Mouse (Mus musculus): ENCODE measurements around the gene Llcfc1. TPM values are rescaled to one million over a fixed set of nuclear protein-coding genes. Genes with fewer than 3 reads are reported as not detected.

Llcfc1 gene
- polyA plus RNA-seq, 1 experiment from 2014 or later = 1.6 TPM

DNA sequence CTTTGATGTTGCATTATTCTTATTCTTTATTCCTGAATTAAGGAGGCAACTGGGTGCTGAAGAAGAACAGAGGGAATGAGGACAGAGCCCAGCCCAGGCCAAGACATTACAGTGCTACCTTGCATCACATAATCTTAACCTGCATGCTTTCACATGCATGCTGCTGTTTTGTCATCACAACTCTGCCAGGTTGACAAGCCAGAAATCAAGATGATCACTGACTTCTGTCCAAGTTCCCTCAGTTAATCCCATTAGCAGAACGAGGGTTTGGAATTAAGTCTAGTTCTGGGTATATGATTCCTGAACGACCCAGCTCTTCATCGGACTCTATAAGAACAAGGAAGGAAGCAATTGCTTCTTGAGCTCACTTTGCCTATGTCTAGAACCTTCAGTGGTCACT, 38.0 kb upstream of the Llcfc1 start:
- H3K9ac ChIP-seq (ENCODE audit: low read depth, low read length) = no peak overlapping the region
- no peak overlapping the region for H3K4me2 ChIP-seq (ENCODE audit: low read depth, low read length)
- H3K4me1 ChIP-seq (ENCODE audit: control insufficient read depth, insufficient read depth, low read length) = no peaks in the 10 kb centered on the region
- H3K36me3 ChIP-seq (ENCODE audit: control insufficient read depth, insufficient read depth, low read length) = no peaks in the 10 kb centered on the region
- WGBS = 90% methylated on average over 3 of the region's 3 CpGs
- H3K27me3 ChIP-seq (replicated peaks; ENCODE audit: control insufficient read depth, insufficient read depth, low read length) = no peaks in the 10 kb centered on the region
- no peak overlapping the region for H3K4me3 ChIP-seq (ENCODE audit: low read length)
- no peaks in the 10 kb centered on the region for H3K9me3 ChIP-seq (ENCODE audit: control insufficient read depth, low read length)
- no peak overlapping the region for H3K27ac ChIP-seq (ENCODE audit: low read length)
- no peak for ATAC-seq

GRCm38 (mm10) chr6:41646672-41647071, 37.6 kb upstream of the Llcfc1 start:
- Histone ChIP-seq H3K4me1 (ENCODE audit: control insufficient read depth, insufficient read depth, low read length) (no peaks in the 10 kb centered on the region), H3K4me3 (ENCODE audit: low read length) (no peak overlapping the region), H3K4me2 (ENCODE audit: low read depth, low read length) (no peak overlapping the region), H3K36me3 (ENCODE audit: control insufficient read depth, insufficient read depth, low read length) (no peaks in the 10 kb centered on the region), H3K27me3 (replicated peaks; ENCODE audit: control insufficient read depth, insufficient read depth, low read length) (no peaks in the 10 kb centered on the region), H3K9me3 (ENCODE audit: control insufficient read depth, low read length) (no peaks in the 10 kb centered on the region), H3K27ac (ENCODE audit: low read length) (no peak overlapping the region), H3K9ac (ENCODE audit: low read depth, low read length) (no peak overlapping the region)
- no peak for ATAC-seq

DNA sequence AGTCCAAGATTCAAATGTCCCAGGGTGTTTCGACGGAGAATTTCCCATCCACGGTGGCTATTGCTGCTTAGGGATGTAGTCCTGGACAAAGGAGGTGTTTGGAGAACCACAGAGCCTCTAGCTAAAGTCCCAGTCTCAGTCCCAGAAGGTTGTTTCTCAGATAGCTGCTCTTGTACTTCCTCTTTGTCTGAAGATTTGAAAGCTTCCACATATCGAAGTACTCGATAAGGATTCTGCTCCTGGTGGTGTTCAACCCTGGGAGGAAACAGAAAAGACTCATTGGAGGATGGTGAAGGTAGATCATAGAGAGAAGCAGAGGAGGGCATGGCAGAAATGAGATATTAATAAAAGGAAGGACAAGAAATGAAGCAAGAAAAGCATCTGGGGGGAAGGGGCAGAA, 31.1 kb upstream of the Llcfc1 start:
- Histone ChIP-seq H3K27me3 (replicated peaks; ENCODE audit: control insufficient read depth, insufficient read depth, low read length) (no peaks in the 10 kb centered on the region), H3K36me3 (ENCODE audit: control insufficient read depth, insufficient read depth, low read length) (no peaks in the 10 kb centered on the region), H3K9me3 (ENCODE audit: control insufficient read depth, low read length) (no peaks in the 10 kb centered on the region), H3K9ac (ENCODE audit: low read depth, low read length) (no peak overlapping the region), H3K4me1 (ENCODE audit: control insufficient read depth, insufficient read depth, low read length) (no peaks in the 10 kb centered on the region), H3K4me3 (ENCODE audit: low read length) (no peak overlapping the region), H3K4me2 (ENCODE audit: low read depth, low read length) (no peak overlapping the region), H3K27ac (ENCODE audit: low read length) (no peak overlapping the region)
- WGBS = 91% methylated on average over 5 of the region's 5 CpGs
- no peak for ATAC-seq

DNA sequence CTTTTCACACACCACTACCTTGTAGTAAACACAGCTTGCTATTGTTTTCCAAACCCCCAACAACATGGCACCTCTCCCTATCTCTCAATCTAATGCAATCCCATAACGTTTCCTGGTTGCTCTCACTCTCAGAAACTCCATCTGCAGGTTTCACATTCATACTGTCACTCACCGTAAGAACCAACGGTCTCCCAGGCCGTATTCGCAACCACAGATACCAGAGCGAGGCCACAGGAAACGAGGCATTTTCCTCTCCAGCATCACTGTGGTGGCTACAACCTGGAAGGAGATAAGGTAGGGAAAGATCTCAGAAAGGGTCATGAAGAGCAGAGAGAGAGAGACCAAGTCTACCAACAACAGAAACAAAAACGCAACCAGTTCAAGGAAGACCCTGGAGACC, 29.6 kb upstream of the Llcfc1 start:
- Histone ChIP-seq H3K4me3 (ENCODE audit: low read length) (no peak overlapping the region), H3K27me3 (replicated peaks; ENCODE audit: control insufficient read depth, insufficient read depth, low read length) (no peaks in the 10 kb centered on the region), H3K9me3 (ENCODE audit: control insufficient read depth, low read length) (no peaks in the 10 kb centered on the region), H3K9ac (ENCODE audit: low read depth, low read length) (no peak overlapping the region), H3K36me3 (ENCODE audit: control insufficient read depth, insufficient read depth, low read length) (no peaks in the 10 kb centered on the region), H3K27ac (ENCODE audit: low read length) (no peak overlapping the region), H3K4me2 (ENCODE audit: low read depth, low read length) (no peak overlapping the region), H3K4me1 (ENCODE audit: control insufficient read depth, insufficient read depth, low read length) (no peaks in the 10 kb centered on the region)
- no peak for ATAC-seq
- 77% methylated on average over 8 of the region's 8 CpGs for WGBS

DNA sequence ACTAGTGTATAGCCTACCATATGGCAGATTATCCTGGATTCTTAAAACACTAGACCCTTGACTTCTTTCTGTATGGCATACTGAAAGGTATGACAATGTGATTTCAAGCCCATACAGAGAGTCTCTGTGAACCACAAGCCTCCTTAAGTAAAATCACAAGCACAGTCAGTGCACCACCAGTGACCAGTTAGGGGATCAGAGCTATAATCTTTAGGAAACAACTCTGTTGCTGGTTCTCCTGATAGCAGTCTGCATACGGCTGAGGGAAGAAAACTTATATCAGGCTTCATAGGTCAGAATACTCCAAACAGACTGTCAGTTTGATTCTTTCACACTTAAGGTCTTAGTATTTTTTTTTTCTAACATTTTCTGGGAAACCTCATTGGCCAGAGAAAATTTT, 25.7 kb upstream of the Llcfc1 start:
- H3K4me1 ChIP-seq (ENCODE audit: control insufficient read depth, insufficient read depth, low read length) = no peaks in the 10 kb centered on the region
- H3K9ac ChIP-seq (ENCODE audit: low read depth, low read length) = no peak overlapping the region
- H3K27ac ChIP-seq (ENCODE audit: low read length) = no peak overlapping the region
- H3K4me3 ChIP-seq (ENCODE audit: low read length) = no peak overlapping the region
- no peak overlapping the region for H3K4me2 ChIP-seq (ENCODE audit: low read depth, low read length)
- no peaks in the 10 kb centered on the region for H3K36me3 ChIP-seq (ENCODE audit: control insufficient read depth, insufficient read depth, low read length)
- no peaks in the 10 kb centered on the region for H3K9me3 ChIP-seq (ENCODE audit: control insufficient read depth, low read length)
- H3K27me3 ChIP-seq (replicated peaks; ENCODE audit: control insufficient read depth, insufficient read depth, low read length) = no peaks in the 10 kb centered on the region
- 62% methylated on average over 1 of the region's 1 CpGs for WGBS
- no peak for ATAC-seq

- peak; percentile 66 for ATAC-seq
- Histone ChIP-seq H3K4me2 (ENCODE audit: low read depth, low read length) (no peak overlapping the region), H3K27ac (ENCODE audit: low read length) (no peak overlapping the region), H3K4me1 (ENCODE audit: control insufficient read depth, insufficient read depth, low read length) (no peaks in the 10 kb centered on the region), H3K9ac (ENCODE audit: low read depth, low read length) (no peak overlapping the region), H3K4me3 (ENCODE audit: low read length) (no peak overlapping the region), H3K9me3 (ENCODE audit: control insufficient read depth, low read length) (no peaks in the 10 kb centered on the region), H3K27me3 (replicated peaks; ENCODE audit: control insufficient read depth, insufficient read depth, low read length) (no peaks in the 10 kb centered on the region), H3K36me3 (ENCODE audit: control insufficient read depth, insufficient read depth, low read length) (no peaks in the 10 kb centered on the region)
- WGBS = 30% methylated on average over 2 of the region's 2 CpGs
Observed at GRCm38 (mm10) chr6:41662320-41662719, 21.9 kb upstream of the Llcfc1 start.

DNA sequence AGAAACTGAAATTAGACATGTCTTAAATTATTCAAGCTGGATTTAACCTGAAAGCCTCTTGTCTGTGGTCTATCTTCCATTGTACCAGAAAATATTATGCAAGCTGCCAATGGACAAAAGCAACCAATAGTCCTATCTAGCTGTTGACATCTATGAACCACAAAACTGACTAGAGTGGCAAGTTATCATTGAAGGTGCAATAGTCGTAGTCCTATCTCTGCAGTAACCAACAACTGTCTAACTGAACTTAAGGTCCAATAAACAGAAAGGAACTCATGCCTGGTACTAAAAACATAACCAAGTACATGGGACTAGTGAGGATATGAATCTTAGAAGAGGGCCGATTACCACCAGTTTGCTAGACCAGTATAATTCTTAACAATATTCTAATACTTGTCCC, 7.7 kb upstream of the Llcfc1 start:
- no peak for ATAC-seq
- Histone ChIP-seq H3K4me2 (ENCODE audit: low read depth, low read length) (no peak overlapping the region), H3K9ac (ENCODE audit: low read depth, low read length) (no peak overlapping the region), H3K36me3 (ENCODE audit: control insufficient read depth, insufficient read depth, low read length) (no peaks in the 10 kb centered on the region), H3K27ac (ENCODE audit: low read length) (no peak overlapping the region), H3K27me3 (replicated peaks; ENCODE audit: control insufficient read depth, insufficient read depth, low read length) (no peaks in the 10 kb centered on the region), H3K4me1 (ENCODE audit: control insufficient read depth, insufficient read depth, low read length) (no peaks in the 10 kb centered on the region), H3K4me3 (ENCODE audit: low read length) (no peak overlapping the region), H3K9me3 (ENCODE audit: control insufficient read depth, low read length) (no peaks in the 10 kb centered on the region)
- 89% methylated on average over 2 of the region's 2 CpGs for WGBS

GRCm38 (mm10) chr6:41680669-41681068, 3.6 kb upstream of the Llcfc1 start, which contains the start of gene Trpv5:
TSS of gene Trpv5 (minus strand) at chr6:41680769.
- Histone ChIP-seq H3K27ac (ENCODE audit: low read length) (no peak within 1 kb of the TSS), H3K9me3 (ENCODE audit: control insufficient read depth, low read length) (no peaks in the 10 kb centered on the region), H3K4me3 (ENCODE audit: low read length) (no peak within 1 kb of the TSS), H3K9ac (ENCODE audit: low read depth, low read length) (no peak within 1 kb of the TSS), H3K36me3 (ENCODE audit: control insufficient read depth, insufficient read depth, low read length) (no peaks in the 10 kb centered on the region), H3K4me1 (ENCODE audit: control insufficient read depth, insufficient read depth, low read length) (no peaks in the 10 kb centered on the region), H3K4me2 (ENCODE audit: low read depth, low read length) (no peak within 1 kb of the TSS), H3K27me3 (replicated peaks; ENCODE audit: control insufficient read depth, insufficient read depth, low read length) (no peaks in the 10 kb centered on the region)
- 75% methylated on average over 1 of the region's 1 CpGs for WGBS
- ATAC-seq = no peak

DNA sequence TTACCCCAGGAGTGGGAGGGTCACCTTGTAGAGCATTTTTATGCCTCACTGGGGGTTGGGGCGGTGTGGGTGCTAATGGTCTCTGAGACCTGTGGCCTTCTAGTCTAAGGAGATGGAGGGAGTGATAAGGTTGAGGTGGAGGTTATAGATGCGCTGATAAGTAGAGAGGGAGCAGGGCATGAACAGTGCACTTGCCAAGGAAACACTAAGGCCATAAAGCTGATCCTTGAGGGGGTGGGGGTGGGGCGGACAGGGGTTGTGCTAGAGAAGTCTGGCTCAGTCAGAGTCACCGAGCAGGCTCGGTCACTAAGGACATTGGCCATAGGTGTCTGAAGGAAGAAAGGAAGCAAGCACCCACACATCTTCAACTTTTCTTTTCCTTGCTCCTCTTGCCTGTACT, 2.6 kb upstream of the Llcfc1 start:
- no peaks in the 10 kb centered on the region for H3K36me3 ChIP-seq (ENCODE audit: control insufficient read depth, insufficient read depth, low read length)
- peak; percentile 48; the same call in 1 of the 2 replicates for ATAC-seq
- no peaks in the 10 kb centered on the region for H3K9me3 ChIP-seq (ENCODE audit: control insufficient read depth, low read length)
- H3K4me3 ChIP-seq (ENCODE audit: low read length) = no peak overlapping the region
- WGBS = 64% methylated on average over 5 of the region's 5 CpGs
- no peak overlapping the region for H3K27ac ChIP-seq (ENCODE audit: low read length)
- no peak overlapping the region for H3K9ac ChIP-seq (ENCODE audit: low read depth, low read length)
- H3K27me3 ChIP-seq (replicated peaks; ENCODE audit: control insufficient read depth, insufficient read depth, low read length) = no peaks in the 10 kb centered on the region
- H3K4me1 ChIP-seq (ENCODE audit: control insufficient read depth, insufficient read depth, low read length) = no peaks in the 10 kb centered on the region
- no peak overlapping the region for H3K4me2 ChIP-seq (ENCODE audit: low read depth, low read length)

GRCm38 (mm10) chr6:41684911-41685310, 680 bp downstream of the Llcfc1 start:
- H3K9ac ChIP-seq (ENCODE audit: low read depth, low read length) = no peak overlapping the region
- no peak overlapping the region for H3K4me3 ChIP-seq (ENCODE audit: low read length)
- WGBS = 74% methylated on average over 5 of the region's 5 CpGs
- no peak overlapping the region for H3K27ac ChIP-seq (ENCODE audit: low read length)
- H3K36me3 ChIP-seq (ENCODE audit: control insufficient read depth, insufficient read depth, low read length) = no peaks in the 10 kb centered on the region
- no peak for ATAC-seq
- no peaks in the 10 kb centered on the region for H3K4me1 ChIP-seq (ENCODE audit: control insufficient read depth, insufficient read depth, low read length)
- no peaks in the 10 kb centered on the region for H3K27me3 ChIP-seq (replicated peaks; ENCODE audit: control insufficient read depth, insufficient read depth, low read length)
- no peak overlapping the region for H3K4me2 ChIP-seq (ENCODE audit: low read depth, low read length)
- no peaks in the 10 kb centered on the region for H3K9me3 ChIP-seq (ENCODE audit: control insufficient read depth, low read length)

All from intestine, embryonic 16.5 days (tissue).